Mouse (Mus musculus): ENCODE data around the gene Cyb5r3. TPM values are rescaled to one million over a fixed set of nuclear protein-coding genes. Genes with fewer than 3 reads are reported as not detected.

Gene Cyb5r3
- polyA plus RNA-seq, 1 experiment from 2014 or later = 182 TPM

GRCm38 (mm10) chr15:83182351-83182750 lies 10.0 kb upstream of the Cyb5r3 start:
- 64% methylated on average over 5 of the region's 5 CpGs for WGBS

GRCm38 (mm10) chr15:83181800-83182330 lies 9.5 kb upstream of the Cyb5r3 start:
- Histone ChIP-seq H3K27ac (no peak overlapping the region), H3K27me3 (replicated peaks) (no peaks in the 10 kb centered on the region), H3K9me3 (no peaks in the 10 kb centered on the region), H3K36me3 (no peaks in the 10 kb centered on the region), H3K9ac (no peak overlapping the region), H3K4me2 (no peak overlapping the region), H3K4me3 (replicated peaks) (no peak overlapping the region), H3K4me1 (peaks cover 10% of the 10 kb centered on the region)
- 45% methylated on average over 4 of the region's 4 CpGs for WGBS
- no peak for ATAC-seq (ENCODE audit: insufficient read depth, low FRiP score, low read depth)

More at GRCm38 (mm10) chr15:83182351-83182750, 10.0 kb upstream of the Cyb5r3 start:
- H3K27ac ChIP-seq = no peak overlapping the region
- H3K4me3 ChIP-seq (replicated peaks) = no peak overlapping the region
- no peaks in the 10 kb centered on the region for H3K9me3 ChIP-seq
- no peaks in the 10 kb centered on the region for H3K27me3 ChIP-seq (replicated peaks)
- ATAC-seq (ENCODE audit: insufficient read depth, low FRiP score, low read depth) = no peak
- H3K9ac ChIP-seq = no peak overlapping the region
- peaks cover 10% of the 10 kb centered on the region for H3K4me1 ChIP-seq
- H3K4me2 ChIP-seq = no peak overlapping the region
- H3K36me3 ChIP-seq = no peaks in the 10 kb centered on the region

GRCm38 (mm10) chr15:83180004-83180403 lies 7.6 kb upstream of the Cyb5r3 start:
- no peak overlapping the region for H3K27ac ChIP-seq
- H3K4me2 ChIP-seq = no peak overlapping the region
- H3K9me3 ChIP-seq = no peaks in the 10 kb centered on the region
- no peaks in the 10 kb centered on the region for H3K36me3 ChIP-seq
- WGBS = 86% methylated on average over 6 of the region's 6 CpGs
- no peak overlapping the region for H3K4me3 ChIP-seq (replicated peaks)
- H3K9ac ChIP-seq = no peak overlapping the region
- ATAC-seq (ENCODE audit: insufficient read depth, low FRiP score, low read depth) = no peak
- peaks cover 10% of the 10 kb centered on the region for H3K4me1 ChIP-seq
- H3K27me3 ChIP-seq (replicated peaks) = no peaks in the 10 kb centered on the region

GRCm38 (mm10) chr15:83176653-83177052 lies 4.3 kb upstream of the Cyb5r3 start:
- H3K27ac ChIP-seq = no peak overlapping the region
- H3K36me3 ChIP-seq = no peaks in the 10 kb centered on the region
- H3K4me2 ChIP-seq = no peak overlapping the region
- H3K4me3 ChIP-seq (replicated peaks) = no peak overlapping the region
- H3K4me1 ChIP-seq = peaks cover 10% of the 10 kb centered on the region; the same call in 1 of the 2 replicates
- H3K9ac ChIP-seq = no peak overlapping the region
- H3K27me3 ChIP-seq (replicated peaks) = no peaks in the 10 kb centered on the region
- no peak for ATAC-seq (ENCODE audit: insufficient read depth, low FRiP score, low read depth)
- 64% methylated on average over 4 of the region's 4 CpGs for WGBS
- H3K9me3 ChIP-seq = no peaks in the 10 kb centered on the region

- 82% methylated on average over 14 of the region's 14 CpGs for WGBS
- no peak overlapping the region for H3K27ac ChIP-seq
- H3K9me3 ChIP-seq = no peaks in the 10 kb centered on the region
- H3K4me3 ChIP-seq (replicated peaks) = no peak overlapping the region
- ATAC-seq (ENCODE audit: insufficient read depth, low FRiP score, low read depth) = no peak
- peaks cover 29% of the 10 kb centered on the region for H3K4me1 ChIP-seq
- no peaks in the 10 kb centered on the region for H3K36me3 ChIP-seq
- H3K9ac ChIP-seq = no peak overlapping the region
- H3K27me3 ChIP-seq (replicated peaks) = no peaks in the 10 kb centered on the region
- no peak overlapping the region for H3K4me2 ChIP-seq
These were observed 1.8 kb upstream of the Cyb5r3 start for GRCm38 (mm10) chr15:83173914-83174884.

- Histone ChIP-seq H3K4me1 (peaks cover 29% of the 10 kb centered on the region), H3K4me2 (peak overlapping the region; percentile 82), H3K27ac (peak overlapping the region; percentile 90), H3K27me3 (replicated peaks) (no peaks in the 10 kb centered on the region), H3K9ac (peak overlapping the region; percentile 74), H3K9me3 (no peaks in the 10 kb centered on the region), H3K4me3 (replicated peaks) (peak overlapping the region; percentile 93), H3K36me3 (no peaks in the 10 kb centered on the region)
- WGBS = under 1% methylated on average over 67 of the region's 67 CpGs
- peak; percentile 91 for ATAC-seq (ENCODE audit: insufficient read depth, low FRiP score, low read depth)
These were observed 495 bp downstream of the Cyb5r3 start for GRCm38 (mm10) chr15:83171712-83172481.

- Histone ChIP-seq H3K9ac (peak overlapping the region; percentile 74), H3K4me2 (peak overlapping the region; percentile 82), H3K4me3 (replicated peaks) (peak overlapping the region; percentile 93), H3K4me1 (peaks cover 35% of the 10 kb centered on the region), H3K36me3 (no peaks in the 10 kb centered on the region), H3K27me3 (replicated peaks) (no peaks in the 10 kb centered on the region), H3K27ac (peak overlapping the region; percentile 90), H3K9me3 (no peaks in the 10 kb centered on the region)
- 45% methylated on average over 8 of the region's 8 CpGs for WGBS
- no peak for ATAC-seq (ENCODE audit: insufficient read depth, low FRiP score, low read depth)
These were observed 1.3 kb downstream of the Cyb5r3 start for GRCm38 (mm10) chr15:83170956-83171659.

GRCm38 (mm10) chr15:83169772-83170722 lies 2.3 kb downstream of the Cyb5r3 start:
- Histone ChIP-seq H3K27me3 (replicated peaks) (no peaks in the 10 kb centered on the region), H3K9ac (no peak overlapping the region; the same call in 1 of the 2 replicates), H3K4me1 (peaks cover 43% of the 10 kb centered on the region), H3K27ac (peak overlapping the region; percentile 74), H3K36me3 (0 out of 2 replicates have a peak, but pooled peaks cover 3% of the 10 kb centered on the region), H3K9me3 (no peaks in the 10 kb centered on the region), H3K4me3 (replicated peaks) (peak overlapping the region; percentile 13; the same call in 1 of the 2 replicates), H3K4me2 (peak overlapping the region; percentile 82)
- 69% methylated on average over 8 of the region's 8 CpGs for WGBS
- peak; percentile 61; the same call in 1 of the 2 replicates for ATAC-seq (ENCODE audit: insufficient read depth, low FRiP score, low read depth)

GRCm38 (mm10) chr15:83168875-83169771 lies 3.3 kb downstream of the Cyb5r3 start:
- Histone ChIP-seq H3K4me1 (peaks cover 47% of the 10 kb centered on the region), H3K27ac (peak overlapping the region; percentile 74), H3K4me2 (no peak overlapping the region; the same call in 1 of the 2 replicates), H3K9me3 (no peaks in the 10 kb centered on the region), H3K36me3 (0 out of 2 replicates have a peak, but pooled peaks cover 3% of the 10 kb centered on the region), H3K4me3 (replicated peaks) (peak overlapping the region; percentile 13; the same call in 1 of the 2 replicates), H3K27me3 (replicated peaks) (no peaks in the 10 kb centered on the region), H3K9ac (no peak overlapping the region)
- ATAC-seq (ENCODE audit: insufficient read depth, low FRiP score, low read depth) = no peak
- 63% methylated on average over 7 of the region's 7 CpGs for WGBS

GRCm38 (mm10) chr15:83168311-83168710 lies 4.1 kb downstream of the Cyb5r3 start:
- 80% methylated on average over 3 of the region's 3 CpGs for WGBS
- no peaks in the 10 kb centered on the region for H3K9me3 ChIP-seq

More at GRCm38 (mm10) chr15:83168311-83168710, 4.1 kb downstream of the Cyb5r3 start:
- Histone ChIP-seq H3K9ac (no peak overlapping the region), H3K4me1 (peaks cover 47% of the 10 kb centered on the region), H3K4me2 (no peak overlapping the region), H3K4me3 (replicated peaks) (no peak overlapping the region), H3K27me3 (replicated peaks) (no peaks in the 10 kb centered on the region), H3K36me3 (0 out of 2 replicates have a peak, but pooled peaks cover 3% of the 10 kb centered on the region), H3K27ac (peak overlapping the region; percentile 80; the same call in 1 of the 2 replicates)
- ATAC-seq (ENCODE audit: insufficient read depth, low FRiP score, low read depth) = no peak
